Mouse (Mus musculus): ENCODE data around the gene Uts2r. TPM values are rescaled to one million over a fixed set of nuclear protein-coding genes. Genes with fewer than 3 reads are reported as not detected.

The Uts2r gene
- polyA plus RNA-seq, 1 experiment: 0.17 TPM

- TF ChIP-seq POLR2A (IDR thresholded peaks at IDR 0.05; ENCODE audit: extremely low read depth, insufficient read depth, low read length): no peak
- no peak for TF ChIP-seq CTCF (IDR thresholded peaks at IDR 0.05; ENCODE audit: extremely low read depth, insufficient read depth, low read length)
- Histone ChIP-seq H3K4me3 (ENCODE audit: insufficient read depth, low read length) (no peak overlapping the region), H3K4me1 (ENCODE audit: control insufficient read depth, insufficient read depth, low read length) (0 out of 2 replicates have a peak, but pooled peaks cover 4% of the 10 kb centered on the region), H3K27ac (ENCODE audit: insufficient read depth, low read length) (no peak overlapping the region)
Observed at GRCm38 (mm10) chr11:121193415-121193814, 33.3 kb downstream of the Uts2r start.

GRCm38 (mm10) chr11:121198622-121199021, 38.6 kb downstream of the Uts2r start:
- no peak overlapping the region for H3K27ac ChIP-seq (ENCODE audit: insufficient read depth, low read length)
- TF ChIP-seq POLR2A (IDR thresholded peaks at IDR 0.05; ENCODE audit: extremely low read depth, insufficient read depth, low read length) (no peak), CTCF (IDR thresholded peaks at IDR 0.05; ENCODE audit: extremely low read depth, insufficient read depth, low read length) (no peak)

GRCm38 (mm10) chr11:121199851-121200250, 39.8 kb downstream of the Uts2r start:
- no peak overlapping the region for H3K27ac ChIP-seq (ENCODE audit: insufficient read depth, low read length)
- no peaks in the 10 kb centered on the region for H3K4me1 ChIP-seq (ENCODE audit: control insufficient read depth, insufficient read depth, low read length)
- TF ChIP-seq CTCF (IDR thresholded peaks at IDR 0.05; ENCODE audit: extremely low read depth, insufficient read depth, low read length) (no peak), POLR2A (IDR thresholded peaks at IDR 0.05; ENCODE audit: extremely low read depth, insufficient read depth, low read length) (no peak)
- no peak overlapping the region for H3K4me3 ChIP-seq (ENCODE audit: insufficient read depth, low read length)

More at GRCm38 (mm10) chr11:121198622-121199021, 38.6 kb downstream of the Uts2r start:
- Histone ChIP-seq H3K4me1 (ENCODE audit: control insufficient read depth, insufficient read depth, low read length) (0 out of 2 replicates have a peak, but pooled peaks cover under 1% of the 10 kb centered on the region), H3K4me3 (ENCODE audit: insufficient read depth, low read length) (no peak overlapping the region)

GRCm38 (mm10) chr11:121200781-121201180, 40.7 kb downstream of the Uts2r start:
- no peak for TF ChIP-seq POLR2A (IDR thresholded peaks at IDR 0.05; ENCODE audit: extremely low read depth, insufficient read depth, low read length)
- TF ChIP-seq CTCF (IDR thresholded peaks at IDR 0.05; ENCODE audit: extremely low read depth, insufficient read depth, low read length): no peak
- Histone ChIP-seq H3K27ac (ENCODE audit: insufficient read depth, low read length) (no peak overlapping the region), H3K4me3 (ENCODE audit: insufficient read depth, low read length) (no peak overlapping the region), H3K4me1 (ENCODE audit: control insufficient read depth, insufficient read depth, low read length) (no peaks in the 10 kb centered on the region)

GRCm38 (mm10) chr11:121201436-121202198, 41.5 kb downstream of the Uts2r start:
- peak; percentile 68 for TF ChIP-seq CTCF (IDR thresholded peaks at IDR 0.05; ENCODE audit: extremely low read depth, insufficient read depth, low read length)
- no peak for TF ChIP-seq POLR2A (IDR thresholded peaks at IDR 0.05; ENCODE audit: extremely low read depth, insufficient read depth, low read length)
- Histone ChIP-seq H3K4me3 (ENCODE audit: insufficient read depth, low read length) (no peak overlapping the region), H3K4me1 (ENCODE audit: control insufficient read depth, insufficient read depth, low read length) (no peaks in the 10 kb centered on the region), H3K27ac (ENCODE audit: insufficient read depth, low read length) (no peak overlapping the region)

- H3K4me1 ChIP-seq (ENCODE audit: control insufficient read depth, insufficient read depth, low read length): no peaks in the 10 kb centered on the region
- peak overlapping the region; percentile 78 for H3K4me3 ChIP-seq (ENCODE audit: insufficient read depth, low read length)
- H3K27ac ChIP-seq (ENCODE audit: insufficient read depth, low read length): no peak overlapping the region
- TF ChIP-seq CTCF (IDR thresholded peaks at IDR 0.05; ENCODE audit: extremely low read depth, insufficient read depth, low read length) (no peak), POLR2A (IDR thresholded peaks at IDR 0.05; ENCODE audit: extremely low read depth, insufficient read depth, low read length) (no peak)
Observed at GRCm38 (mm10) chr11:121203859-121204160, 43.7 kb downstream of the Uts2r start.

GRCm38 (mm10) chr11:121204161-121205006, 44.3 kb downstream of the Uts2r start, which contains the start of the genes Hexdc and Ogfod3:
Gene Hexdc (plus strand): TSS chr11:121204433.
Gene Ogfod3 (minus strand): TSS chr11:121204711.
- 0 out of 2 replicates have a peak within 1 kb of the TSS, but pooled peaks have one; percentile 53 for H3K27ac ChIP-seq (ENCODE audit: insufficient read depth, low read length)
- no peaks in the 10 kb centered on the region for H3K4me1 ChIP-seq (ENCODE audit: control insufficient read depth, insufficient read depth, low read length)
- TF ChIP-seq POLR2A (IDR thresholded peaks at IDR 0.05; ENCODE audit: extremely low read depth, insufficient read depth, low read length) (peak; percentile 65), CTCF (IDR thresholded peaks at IDR 0.05; ENCODE audit: extremely low read depth, insufficient read depth, low read length) (no peak)
- peak within 1 kb of the TSS; percentile 78 for H3K4me3 ChIP-seq (ENCODE audit: insufficient read depth, low read length)

Other genes with a start within 250 kb of the Uts2r start
- gene Ccdc57, start 227.4 kb upstream of the Uts2r start, polyA plus RNA-seq (2012; rRNA removed): 11.0 and 13.1 TPM in 2 replicates
- 6.1 and 7.1 TPM in 2 replicates for gene Slc16a3, start 211.8 kb upstream of the Uts2r start, polyA plus RNA-seq (2012; rRNA removed)
- gene Csnk1d, start 168.9 kb upstream of the Uts2r start, polyA plus RNA-seq (2012; rRNA removed): 108 and 110 TPM in 2 replicates
- 3.4 and 3.8 TPM in 2 replicates for gene Cd7, start 120.9 kb upstream of the Uts2r start, polyA plus RNA-seq (2012; rRNA removed)
- gene Sectm1b, start 96.7 kb upstream of the Uts2r start, polyA plus RNA-seq (2012; rRNA removed): not detected in 2 replicates
- gene Sectm1a, start 79.1 kb upstream of the Uts2r start, polyA plus RNA-seq (2012; rRNA removed): not detected in 2 replicates
- not detected in 2 replicates for gene Tex19.2, start 41.6 kb upstream of the Uts2r start, polyA plus RNA-seq (2012; rRNA removed)
- not detected in 2 replicates for gene Tex19.1, start 14.1 kb upstream of the Uts2r start, polyA plus RNA-seq (2012; rRNA removed)
- 69.9 and 70.0 TPM in 2 replicates for gene Hexdc, start 44.2 kb downstream of the Uts2r start, polyA plus RNA-seq (2012; rRNA removed)
- 6.2 and 7.8 TPM in 2 replicates for gene Ogfod3, start 44.4 kb downstream of the Uts2r start, polyA plus RNA-seq (2012; rRNA removed)
- 25.9 and 27.5 TPM in 2 replicates for gene Cybc1, start 69.1 kb downstream of the Uts2r start, polyA plus RNA-seq (2012; rRNA removed)
- 43.1 and 43.3 TPM in 2 replicates for gene Narf, start 77.0 kb downstream of the Uts2r start, polyA plus RNA-seq (2012; rRNA removed)
- 51.7 and 53.3 TPM in 2 replicates for gene Foxk2, start 99.7 kb downstream of the Uts2r start, polyA plus RNA-seq (2012; rRNA removed)
- 75.7 and 85.8 TPM in 2 replicates for gene Wdr45b, start 194.2 kb downstream of the Uts2r start, polyA plus RNA-seq (2012; rRNA removed)
- 31.1 and 33.7 TPM in 2 replicates for gene Rab40b, start 228.0 kb downstream of the Uts2r start, polyA plus RNA-seq (2012; rRNA removed)